Mouse (Mus musculus) right cerebral cortex, postnatal 25 days (tissue): ENCODE data around the gene Lctl.

ENCODE experiments used
- DNase-seq: peaks from one replicate; pipeline ENCODE4 v3.0.0; 2022

Gene Lctl

GRCm38 (mm10) chr9:64116876-64117275, at the start of gene Lctl:
Gene Lctl, plus strand, starts transcription at chr9:64117147.
- DNase-seq: no peak

- no peak for DNase-seq
Measured at GRCm38 (mm10) chr9:64067787-64068186, 49.2 kb upstream of the Lctl start.

- no peak for DNase-seq
Measured at GRCm38 (mm10) chr9:64068571-64068970, 48.4 kb upstream of the Lctl start.

GRCm38 (mm10) chr9:64069131-64069530, 47.8 kb upstream of the Lctl start:
- DNase-seq: no peak

- no peak for DNase-seq
Measured at GRCm38 (mm10) chr9:64070674-64071073, 46.3 kb upstream of the Lctl start.

- DNase-seq: no peak
Measured at GRCm38 (mm10) chr9:64074831-64075230, 42.1 kb upstream of the Lctl start.

GRCm38 (mm10) chr9:64076412-64076811, 40.5 kb upstream of the Lctl start:
- no peak for DNase-seq

GRCm38 (mm10) chr9:64078386-64078792, 38.6 kb upstream of the Lctl start:
- DNase-seq: no peak

GRCm38 (mm10) chr9:64079922-64080321, 37.0 kb upstream of the Lctl start:
- no peak for DNase-seq

- no peak for DNase-seq
Measured at GRCm38 (mm10) chr9:64084231-64084630, 32.7 kb upstream of the Lctl start.

- DNase-seq: no peak
Measured at GRCm38 (mm10) chr9:64084661-64085399, 32.1 kb upstream of the Lctl start.

- DNase-seq: no peak
Measured at GRCm38 (mm10) chr9:64085976-64086375, 31.0 kb upstream of the Lctl start.

- DNase-seq: no peak
Measured at GRCm38 (mm10) chr9:64086543-64086942, 30.4 kb upstream of the Lctl start.

GRCm38 (mm10) chr9:64087461-64088235, 29.3 kb upstream of the Lctl start:
- DNase-seq: peak; percentile 75

- DNase-seq: no peak
Measured at GRCm38 (mm10) chr9:64088346-64088745, 28.6 kb upstream of the Lctl start.

GRCm38 (mm10) chr9:64089004-64089403, 27.9 kb upstream of the Lctl start:
- no peak for DNase-seq

GRCm38 (mm10) chr9:64094083-64094482, 22.9 kb upstream of the Lctl start:
- DNase-seq: no peak

GRCm38 (mm10) chr9:64098282-64098681, 18.7 kb upstream of the Lctl start:
- DNase-seq: no peak

- DNase-seq: peak; percentile 36
Measured at GRCm38 (mm10) chr9:64100442-64100841, 16.5 kb upstream of the Lctl start.

- DNase-seq: no peak
Measured at GRCm38 (mm10) chr9:64105301-64105700, 11.6 kb upstream of the Lctl start.

GRCm38 (mm10) chr9:64110502-64110901, 6.4 kb upstream of the Lctl start:
- DNase-seq: no peak

GRCm38 (mm10) chr9:64114646-64115045, 2.3 kb upstream of the Lctl start:
- no peak for DNase-seq

GRCm38 (mm10) chr9:64115756-64116155, 1.2 kb upstream of the Lctl start:
- DNase-seq: no peak

GRCm38 (mm10) chr9:64119898-64120297, 3.0 kb downstream of the Lctl start:
- DNase-seq: peak; percentile 28
